Mouse (Mus musculus): ENCODE results near the gene Adora3.

GRCm38 (mm10) chr3:105824704-105825103, 46.0 kb upstream of the Adora3 start:
- TF ChIP-seq CTCF (IDR thresholded peaks at IDR 0.05; ENCODE audit: low read depth, low read length) (no peak), POLR2A (IDR thresholded peaks at IDR 0.05; ENCODE audit: extremely low read depth, insufficient read depth, low read length) (no peak)

Data from liver, adult 2 months (tissue).